Mouse (Mus musculus): Measurements from ENCODE around the gene Hand1. TPM values are rescaled to one million over a fixed set of nuclear protein-coding genes. Genes with fewer than 3 reads are reported as not detected.

The Hand1 gene
- 2.0 TPM in 1 of 2 replicates, not detected in the other for total RNA-seq (2014; rRNA removed; ENCODE audit: low replicate concordance)
- polyA plus RNA-seq (2015; fragmentation: Nextera tagmentation; extraction: Ambion mirVana), result 2.7 and 3.3 TPM in 2 replicates

- no peak for TF ChIP-seq CTCF (IDR thresholded peaks at IDR 0.05; ENCODE audit: low read depth)
- no peak for TF ChIP-seq EP300 (IDR thresholded peaks at IDR 0.05; ENCODE audit: low read depth)
- H3K9me3 ChIP-seq (replicated peaks; ENCODE audit: control insufficient read depth, low read length), result no peaks in the 10 kb centered on the region
- peak within 1 kb of the TSS; percentile 48 for H3K4me2 ChIP-seq (ENCODE audit: low read depth, low read length)
- H3K27ac ChIP-seq (ENCODE audit: low read depth), result peak within 1 kb of the TSS; percentile 50; the same call in 1 of the 2 replicates
- ATAC-seq (ENCODE audit: insufficient read depth, low read depth) (no peak), DNase-seq (ENCODE audit: low spot score) (no peak)
- peaks cover 12% of the 10 kb centered on the region for H3K4me1 ChIP-seq (ENCODE audit: control insufficient read depth, insufficient read depth)
- H3K4me3 ChIP-seq (ENCODE audit: low read depth, low read length), result peak within 1 kb of the TSS; percentile 37
- peaks cover 95% of the 10 kb centered on the region for H3K27me3 ChIP-seq (ENCODE audit: control insufficient read depth, insufficient read depth, low read length)
- 31% methylated on average over 23 of the region's 23 CpGs for WGBS
- no peaks in the 10 kb centered on the region for H3K36me3 ChIP-seq (replicated peaks; ENCODE audit: control insufficient read depth, insufficient read depth, low read length)
- no peak within 1 kb of the TSS for H3K9ac ChIP-seq (replicated peaks; ENCODE audit: low read depth, low read length)
Measured at GRCm38 (mm10) chr11:57832552-57833201, at the start of gene Hand1. TSS of gene Hand1 (minus strand) at chr11:57832818.

DNA sequence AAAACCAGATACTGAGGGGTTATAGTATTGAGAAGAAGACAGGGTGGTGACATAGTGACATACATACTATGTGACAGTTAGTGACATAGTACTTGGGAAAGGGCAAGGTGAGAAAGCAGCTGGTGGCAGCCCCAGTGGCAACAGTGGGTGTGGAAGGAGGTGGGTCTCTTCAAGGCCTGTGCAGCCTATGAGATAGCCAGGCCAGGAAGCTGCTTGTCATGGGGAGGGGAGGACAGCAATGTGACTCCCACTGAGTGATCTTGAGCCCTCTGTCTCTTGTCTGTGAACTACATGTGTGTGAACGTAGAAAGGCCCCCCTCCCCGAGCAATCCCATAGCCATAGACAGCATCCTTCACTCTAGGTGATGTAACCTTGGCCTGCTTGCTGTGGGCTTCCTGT, 43.5 kb upstream of the Hand1 start:
- no peaks in the 10 kb centered on the region for H3K9me3 ChIP-seq (replicated peaks; ENCODE audit: control insufficient read depth, low read length)
- H3K4me3 ChIP-seq (ENCODE audit: low read depth, low read length), result no peak overlapping the region
- 72% methylated on average over 2 of the region's 2 CpGs for WGBS
- no peak overlapping the region for H3K27ac ChIP-seq (ENCODE audit: low read depth)
- TF ChIP-seq EP300 (IDR thresholded peaks at IDR 0.05; ENCODE audit: low read depth) (no peak), CTCF (IDR thresholded peaks at IDR 0.05; ENCODE audit: low read depth) (no peak)
- ATAC-seq (ENCODE audit: insufficient read depth, low read depth) (no peak), DNase-seq (ENCODE audit: low spot score) (no peak)
- no peaks in the 10 kb centered on the region for H3K4me1 ChIP-seq (ENCODE audit: control insufficient read depth, insufficient read depth)
- H3K27me3 ChIP-seq (ENCODE audit: control insufficient read depth, insufficient read depth, low read length), result 0 out of 2 replicates have a peak, but pooled peaks cover 2% of the 10 kb centered on the region
- no peak overlapping the region for H3K9ac ChIP-seq (replicated peaks; ENCODE audit: low read depth, low read length)
- no peaks in the 10 kb centered on the region for H3K36me3 ChIP-seq (replicated peaks; ENCODE audit: control insufficient read depth, insufficient read depth, low read length)
- H3K4me2 ChIP-seq (ENCODE audit: low read depth, low read length), result no peak overlapping the region

DNA sequence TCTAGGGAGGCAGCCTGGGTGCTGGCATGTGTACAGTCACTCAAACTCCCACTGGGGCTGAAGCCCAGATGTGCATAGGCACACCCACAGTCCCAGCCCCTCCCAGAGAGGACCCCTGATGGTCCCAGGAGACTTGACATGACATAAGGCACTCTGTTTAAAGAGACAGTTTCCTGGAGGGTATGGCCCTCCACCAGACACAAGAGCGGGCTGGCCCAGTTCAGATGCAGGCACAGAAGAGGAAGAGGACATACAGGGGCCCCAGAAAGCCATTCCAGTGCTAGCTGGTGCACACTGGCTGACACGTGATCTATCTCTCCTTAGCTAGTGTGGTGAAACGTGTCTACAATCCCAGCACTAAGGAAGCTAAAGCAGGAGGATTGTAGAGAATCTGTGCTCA, 40.4 kb upstream of the Hand1 start:
- WGBS, result 45% methylated on average over 3 of the region's 3 CpGs
- DNase-seq (ENCODE audit: low spot score) (no peak), ATAC-seq (ENCODE audit: insufficient read depth, low read depth) (no peak)
- H3K36me3 ChIP-seq (replicated peaks; ENCODE audit: control insufficient read depth, insufficient read depth, low read length), result no peaks in the 10 kb centered on the region
- H3K27me3 ChIP-seq (ENCODE audit: control insufficient read depth, insufficient read depth, low read length), result 0 out of 2 replicates have a peak, but pooled peaks cover 4% of the 10 kb centered on the region
- TF ChIP-seq EP300 (IDR thresholded peaks at IDR 0.05; ENCODE audit: low read depth) (no peak), CTCF (IDR thresholded peaks at IDR 0.05; ENCODE audit: low read depth) (no peak)
- H3K27ac ChIP-seq (ENCODE audit: low read depth), result no peak overlapping the region
- no peak overlapping the region for H3K4me2 ChIP-seq (ENCODE audit: low read depth, low read length)
- no peaks in the 10 kb centered on the region for H3K9me3 ChIP-seq (replicated peaks; ENCODE audit: control insufficient read depth, low read length)
- H3K9ac ChIP-seq (replicated peaks; ENCODE audit: low read depth, low read length), result no peak overlapping the region
- H3K4me3 ChIP-seq (ENCODE audit: low read depth, low read length), result no peak overlapping the region
- H3K4me1 ChIP-seq (ENCODE audit: control insufficient read depth, insufficient read depth), result no peaks in the 10 kb centered on the region

GRCm38 (mm10) chr11:57868753-57869460, 36.3 kb upstream of the Hand1 start:
- H3K27ac ChIP-seq (ENCODE audit: low read depth), result no peak overlapping the region
- H3K27me3 ChIP-seq (ENCODE audit: control insufficient read depth, insufficient read depth, low read length), result 0 out of 2 replicates have a peak, but pooled peaks cover 4% of the 10 kb centered on the region
- no peak for TF ChIP-seq EP300 (IDR thresholded peaks at IDR 0.05; ENCODE audit: low read depth)
- peak; percentile 64 for TF ChIP-seq CTCF (IDR thresholded peaks at IDR 0.05; ENCODE audit: low read depth)
- H3K4me2 ChIP-seq (ENCODE audit: low read depth, low read length), result no peak overlapping the region
- H3K4me1 ChIP-seq (ENCODE audit: control insufficient read depth, insufficient read depth), result no peaks in the 10 kb centered on the region
- peak; percentile 12 for DNase-seq (ENCODE audit: low spot score)
- no peak overlapping the region for H3K4me3 ChIP-seq (ENCODE audit: low read depth, low read length)
- 36% methylated on average over 9 of the region's 9 CpGs for WGBS
- no peak overlapping the region for H3K9ac ChIP-seq (replicated peaks; ENCODE audit: low read depth, low read length)
- no peak; the same call in 1 of the 2 replicates for ATAC-seq (ENCODE audit: insufficient read depth, low read depth)
- H3K9me3 ChIP-seq (replicated peaks; ENCODE audit: control insufficient read depth, low read length), result no peaks in the 10 kb centered on the region
- no peaks in the 10 kb centered on the region for H3K36me3 ChIP-seq (replicated peaks; ENCODE audit: control insufficient read depth, insufficient read depth, low read length)

- DNase-seq (ENCODE audit: low spot score) (no peak), ATAC-seq (ENCODE audit: insufficient read depth, low read depth) (no peak)
- H3K9ac ChIP-seq (replicated peaks; ENCODE audit: low read depth, low read length), result no peak overlapping the region
- no peak overlapping the region for H3K4me2 ChIP-seq (ENCODE audit: low read depth, low read length)
- 39% methylated on average over 7 of the region's 7 CpGs for WGBS
- H3K9me3 ChIP-seq (replicated peaks; ENCODE audit: control insufficient read depth, low read length), result no peaks in the 10 kb centered on the region
- no peak overlapping the region for H3K27ac ChIP-seq (ENCODE audit: low read depth)
- no peaks in the 10 kb centered on the region for H3K4me1 ChIP-seq (ENCODE audit: control insufficient read depth, insufficient read depth)
- 0 out of 2 replicates have a peak, but pooled peaks cover 4% of the 10 kb centered on the region for H3K27me3 ChIP-seq (ENCODE audit: control insufficient read depth, insufficient read depth, low read length)
- H3K36me3 ChIP-seq (replicated peaks; ENCODE audit: control insufficient read depth, insufficient read depth, low read length), result no peaks in the 10 kb centered on the region
- H3K4me3 ChIP-seq (ENCODE audit: low read depth, low read length), result no peak overlapping the region
- no peak for TF ChIP-seq CTCF (IDR thresholded peaks at IDR 0.05; ENCODE audit: low read depth)
- TF ChIP-seq EP300 (IDR thresholded peaks at IDR 0.05; ENCODE audit: low read depth), result no peak
Measured at GRCm38 (mm10) chr11:57866466-57866865, 33.8 kb upstream of the Hand1 start.
